Mouse (Mus musculus) right cerebral cortex, postnatal 36 days (tissue): Measurements from ENCODE around the gene Esrrg.

ENCODE experiments used
- DNase-seq, 2 experiments: peaks; one replicate each; pipeline ENCODE4 v3.0.0; 2022; ENCODE audit warnings: low spot score in 2 of 2, mixed read lengths in 1 of 2

Esrrg gene

DNA sequence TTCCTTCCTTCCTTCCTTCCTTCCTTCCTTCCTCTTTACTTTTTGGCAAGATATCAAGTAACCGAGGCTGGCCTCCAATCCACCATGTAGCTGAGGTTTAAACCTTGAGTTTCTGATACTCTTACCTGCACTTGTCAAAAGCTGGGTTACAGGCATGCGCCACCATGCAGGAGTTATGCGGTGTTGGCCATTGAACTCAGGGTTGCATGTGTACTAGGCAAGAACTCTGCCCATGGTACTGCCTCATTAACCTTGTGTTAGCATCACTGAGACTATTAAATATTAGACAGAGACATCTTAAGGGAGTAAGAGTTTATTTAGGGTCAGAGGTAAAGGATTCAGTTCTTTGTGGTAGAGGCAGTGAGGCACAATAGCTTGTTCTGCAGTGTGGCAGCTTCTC is 161.6 kb downstream of the Esrrg start:
- no peak for DNase-seq

DNA sequence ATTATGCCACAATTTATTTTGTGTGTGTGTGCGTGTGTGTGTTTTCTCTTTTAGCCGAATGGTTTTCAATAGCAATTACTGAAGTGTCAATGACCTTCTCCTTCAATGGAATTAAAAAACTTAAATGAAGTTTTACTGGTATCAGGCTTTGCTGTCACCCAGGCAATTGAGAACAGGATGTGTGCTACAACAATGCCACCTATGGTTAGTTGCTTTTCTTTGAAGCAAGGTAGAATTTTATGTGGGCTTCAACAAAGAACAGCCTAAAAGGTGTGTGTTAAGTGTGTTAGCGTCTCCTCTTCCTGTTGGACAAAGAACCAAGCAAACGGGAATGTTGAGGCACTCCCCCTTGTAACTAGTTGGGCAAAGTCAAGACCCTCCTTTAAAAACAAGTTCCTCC is 162.5 kb downstream of the Esrrg start:
- DNase-seq, result no peak

DNA sequence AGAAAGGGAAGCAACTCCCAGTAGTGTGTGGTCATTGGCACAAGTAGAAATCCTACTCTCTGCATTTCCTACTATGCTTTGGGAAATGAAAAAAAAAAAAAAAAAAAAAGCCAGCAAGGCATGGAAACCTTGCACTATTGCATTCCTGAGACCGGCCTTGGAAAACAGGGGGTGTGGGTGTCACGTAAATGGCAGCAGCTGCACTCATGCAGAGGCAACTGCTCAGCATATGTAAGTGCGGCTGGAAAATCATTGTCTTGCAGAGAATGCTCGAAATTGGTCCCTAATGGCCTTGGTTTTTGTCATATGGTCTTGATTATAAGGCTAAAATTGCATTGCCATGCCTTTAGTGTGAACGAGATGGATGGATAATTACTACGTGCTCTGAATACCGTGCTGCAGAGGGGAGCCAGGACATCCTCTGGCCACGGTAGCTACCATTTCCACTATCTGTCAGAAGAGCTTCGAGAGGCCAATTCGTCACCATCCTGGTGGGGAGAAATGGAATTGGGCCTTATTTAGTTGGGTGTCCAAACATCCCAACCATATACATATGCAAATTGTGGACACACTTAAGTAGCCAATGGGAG is 171.1 kb downstream of the Esrrg start:
- DNase-seq, result no peak

DNA sequence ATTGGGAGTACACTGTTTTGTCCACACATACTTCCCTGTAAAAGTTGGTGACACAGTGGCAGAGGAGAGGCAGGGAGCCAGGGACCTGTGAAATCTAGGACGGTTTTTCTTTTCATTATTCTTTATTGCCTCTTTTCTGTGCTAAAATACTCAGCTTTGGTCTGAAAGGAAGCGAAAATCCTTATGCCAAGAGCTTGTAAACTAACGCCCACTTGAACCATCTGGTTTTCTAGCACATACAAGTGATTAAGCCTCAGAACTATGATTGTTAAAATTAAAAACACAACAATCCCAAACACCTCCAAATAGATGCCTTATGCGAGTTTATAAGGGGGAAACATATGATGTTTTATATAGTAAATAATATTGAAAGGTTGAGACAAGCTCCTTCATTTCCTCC is 176.6 kb downstream of the Esrrg start:
- DNase-seq, result peak in 1 of 2 experiments; percentile 48

DNA sequence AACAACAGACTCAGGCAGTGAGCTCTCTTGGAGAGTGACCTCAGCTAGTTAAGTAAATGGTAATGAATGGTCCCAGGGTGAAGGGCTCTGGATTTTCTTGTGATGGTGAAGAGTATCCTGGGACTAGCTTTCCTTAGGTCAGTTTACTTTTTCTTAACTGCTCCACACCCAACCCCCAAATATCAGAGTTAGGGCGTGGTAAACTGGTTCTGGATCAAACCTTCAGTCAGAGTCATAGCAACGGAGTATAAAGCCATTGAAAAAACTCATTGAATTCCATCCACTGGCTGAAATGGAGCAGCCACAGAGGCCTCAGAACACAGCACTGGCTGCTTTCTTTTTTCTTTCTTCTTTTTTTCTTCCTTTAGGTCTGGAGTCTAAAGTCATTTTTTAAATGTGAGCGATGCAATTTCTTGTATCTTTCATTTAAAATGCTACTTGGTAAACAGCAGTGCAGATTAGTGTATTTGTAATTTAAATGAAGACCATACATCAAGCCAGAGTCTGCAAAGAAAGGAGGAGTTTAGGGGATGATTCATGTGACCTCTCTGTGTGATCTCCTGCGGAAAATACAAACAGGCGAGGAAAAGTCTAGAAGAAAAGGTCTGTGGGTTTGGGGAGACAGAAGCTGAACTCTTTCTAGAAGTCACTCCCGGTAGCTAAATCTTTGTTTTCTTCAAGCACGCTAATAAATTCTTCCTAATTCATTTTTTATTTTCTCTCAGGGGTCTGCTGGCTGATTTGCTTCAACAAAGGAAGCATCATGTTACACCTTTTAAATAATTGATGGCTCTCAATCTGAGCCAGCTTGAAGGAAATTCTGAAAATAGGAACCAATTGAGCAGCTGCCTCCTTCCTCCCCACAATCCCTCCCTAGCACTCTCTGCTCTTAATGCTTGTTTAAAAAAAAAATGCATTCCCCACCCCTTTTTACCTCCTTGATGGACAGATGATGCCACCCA is 178.7 kb downstream of the Esrrg start:
- no peak for DNase-seq

DNA sequence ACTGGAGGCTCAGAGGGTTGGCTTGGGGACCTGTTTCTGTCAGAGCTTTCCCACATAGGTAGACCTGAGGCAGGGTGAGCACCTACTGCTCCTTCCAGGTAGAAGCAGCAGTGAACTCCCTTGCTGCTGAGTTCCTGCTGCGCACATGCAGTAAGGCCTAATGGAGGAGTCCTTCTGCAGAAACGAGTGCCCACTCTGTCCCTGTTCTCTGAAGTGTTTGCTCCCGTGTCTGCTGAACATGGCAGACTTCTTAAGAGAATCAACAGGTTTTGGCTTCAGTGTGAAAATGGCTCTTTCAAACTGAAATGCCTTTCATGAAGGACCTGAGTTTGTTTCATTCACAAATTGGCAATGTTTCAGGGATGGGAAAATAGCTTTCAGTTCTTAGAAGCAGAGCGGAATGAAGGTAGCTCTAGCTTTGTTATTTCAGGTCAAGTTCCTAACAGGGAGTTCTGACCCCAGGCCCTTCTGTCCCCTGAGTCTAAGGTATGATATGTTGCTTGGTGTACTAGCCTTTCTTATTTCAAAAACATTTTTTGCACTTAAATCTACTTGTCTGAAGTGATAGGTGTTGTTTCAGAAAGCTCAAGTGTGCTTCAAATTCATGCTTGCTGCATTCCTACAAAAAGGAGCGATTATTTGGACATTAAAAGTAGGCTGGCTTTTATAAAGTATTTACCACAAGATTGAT is 185.8 kb downstream of the Esrrg start:
- no peak for DNase-seq

DNA sequence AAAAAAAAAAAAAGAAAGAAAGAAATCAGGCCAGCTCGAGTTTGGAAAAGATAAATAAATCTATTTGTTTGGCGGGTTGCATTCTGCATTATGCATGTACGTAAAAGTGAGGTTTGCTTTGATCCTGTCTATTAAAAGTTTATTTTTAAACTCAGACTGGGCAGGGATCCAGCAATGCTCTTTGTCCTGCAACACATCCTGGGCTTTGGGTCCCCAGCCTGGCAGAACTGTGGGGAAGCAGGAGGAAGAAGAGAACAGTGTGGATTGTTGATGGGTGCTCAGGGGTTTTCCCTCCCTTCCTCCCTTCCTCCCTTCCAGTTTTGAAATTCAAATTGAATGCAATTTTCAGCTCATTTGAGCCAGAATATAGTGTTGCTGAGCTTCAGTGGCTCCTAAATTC is 187.0 kb downstream of the Esrrg start:
- no peak for DNase-seq

DNA sequence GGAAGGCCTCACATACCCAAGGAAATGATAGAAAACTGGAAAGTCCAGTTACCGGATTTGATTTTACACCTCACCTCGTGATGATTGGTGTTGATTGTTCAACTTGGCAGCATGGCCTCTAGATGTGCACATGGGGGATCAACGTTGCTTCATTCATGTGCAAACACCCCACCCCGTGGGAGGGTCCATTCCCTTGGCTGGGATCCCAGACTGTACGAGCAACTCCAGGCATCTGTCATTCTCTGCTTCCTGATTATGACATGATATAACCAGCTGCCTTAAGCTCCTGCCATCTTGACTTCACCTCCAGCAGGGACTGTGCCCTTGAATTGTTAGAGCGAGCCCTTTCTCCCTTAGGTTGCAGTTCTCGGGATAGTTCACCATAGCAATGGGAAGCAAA is 190.7 kb downstream of the Esrrg start:
- DNase-seq, result no peak

DNA sequence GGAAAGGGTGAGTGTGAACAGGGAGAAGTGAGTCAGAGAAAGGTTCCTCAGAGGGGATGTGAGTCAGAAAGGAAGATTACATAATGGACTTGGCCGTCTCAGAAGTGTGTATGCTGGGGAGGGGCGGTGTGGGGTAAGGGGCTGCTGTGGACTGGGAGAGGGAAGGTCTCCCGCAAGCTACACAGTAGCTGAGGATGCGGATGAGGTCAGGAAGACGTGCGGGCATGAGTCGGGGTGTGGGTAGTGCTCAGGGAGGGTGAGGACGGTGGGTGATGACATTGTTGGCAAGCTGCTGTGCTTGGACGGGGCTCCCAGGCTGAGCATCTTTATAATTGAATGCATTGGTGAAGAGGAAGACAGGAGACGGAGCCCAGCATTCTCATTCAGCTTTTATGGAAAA is 192.2 kb downstream of the Esrrg start:
- no peak for DNase-seq

DNA sequence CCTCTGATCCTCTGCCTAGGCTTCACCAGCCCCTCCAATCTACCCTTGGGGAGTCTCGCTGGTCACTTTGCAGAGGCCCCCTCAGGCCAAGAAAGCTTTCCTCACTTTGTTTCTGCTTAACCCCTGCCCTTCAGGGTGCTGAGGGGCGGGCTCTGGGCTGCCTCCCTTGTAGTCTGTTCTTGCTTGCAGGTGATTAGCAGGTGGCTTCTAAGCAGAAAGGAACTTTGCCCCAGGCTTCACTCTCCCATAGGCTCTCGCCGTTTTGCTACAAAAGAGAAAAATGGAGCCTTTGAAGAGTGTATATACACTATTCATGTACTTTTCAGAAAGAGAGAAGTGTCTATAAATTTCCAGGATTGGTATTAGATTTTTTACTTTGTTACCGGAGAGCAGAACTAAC is 195.0 kb downstream of the Esrrg start:
- no peak for DNase-seq

DNA sequence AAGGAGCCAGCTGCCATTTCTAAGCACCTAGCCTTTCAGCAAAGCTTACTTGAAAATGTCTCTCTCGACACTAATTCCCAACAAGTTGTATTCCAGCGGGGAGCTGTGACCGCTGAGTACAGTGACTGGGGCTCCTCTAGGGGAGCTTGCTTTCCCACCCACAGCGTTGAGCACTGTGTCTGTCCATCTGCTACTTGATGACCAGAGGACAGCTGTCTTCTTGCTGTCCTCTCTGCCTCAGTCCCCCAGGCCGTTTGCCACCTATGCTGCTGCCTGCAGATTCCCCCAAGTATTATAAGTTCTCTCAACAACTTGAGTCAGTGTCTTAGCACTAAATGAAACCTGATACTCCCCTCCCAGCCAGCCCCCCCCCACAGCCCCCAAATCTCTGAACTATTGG is 195.4 kb downstream of the Esrrg start:
- DNase-seq, result no peak

DNA sequence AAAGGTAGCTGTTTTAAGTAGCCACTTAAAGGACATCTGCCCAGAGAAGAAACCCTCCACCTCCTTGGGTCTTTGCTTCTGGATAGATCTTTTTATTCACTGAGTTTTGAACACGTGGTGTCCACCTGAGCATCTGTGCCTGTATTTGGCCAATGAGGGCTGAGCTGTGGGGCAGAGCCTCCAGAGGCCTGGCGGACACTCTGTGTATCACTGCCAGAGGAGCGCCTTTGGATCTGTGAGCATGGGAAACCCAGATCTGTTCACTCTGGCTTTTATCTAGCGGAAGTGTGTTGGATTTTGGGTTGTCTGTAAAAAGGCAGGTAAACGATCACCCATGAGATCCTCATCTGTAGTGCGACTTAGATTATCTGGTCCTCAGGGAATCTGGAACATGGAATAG is 196.4 kb downstream of the Esrrg start:
- DNase-seq, result no peak

DNA sequence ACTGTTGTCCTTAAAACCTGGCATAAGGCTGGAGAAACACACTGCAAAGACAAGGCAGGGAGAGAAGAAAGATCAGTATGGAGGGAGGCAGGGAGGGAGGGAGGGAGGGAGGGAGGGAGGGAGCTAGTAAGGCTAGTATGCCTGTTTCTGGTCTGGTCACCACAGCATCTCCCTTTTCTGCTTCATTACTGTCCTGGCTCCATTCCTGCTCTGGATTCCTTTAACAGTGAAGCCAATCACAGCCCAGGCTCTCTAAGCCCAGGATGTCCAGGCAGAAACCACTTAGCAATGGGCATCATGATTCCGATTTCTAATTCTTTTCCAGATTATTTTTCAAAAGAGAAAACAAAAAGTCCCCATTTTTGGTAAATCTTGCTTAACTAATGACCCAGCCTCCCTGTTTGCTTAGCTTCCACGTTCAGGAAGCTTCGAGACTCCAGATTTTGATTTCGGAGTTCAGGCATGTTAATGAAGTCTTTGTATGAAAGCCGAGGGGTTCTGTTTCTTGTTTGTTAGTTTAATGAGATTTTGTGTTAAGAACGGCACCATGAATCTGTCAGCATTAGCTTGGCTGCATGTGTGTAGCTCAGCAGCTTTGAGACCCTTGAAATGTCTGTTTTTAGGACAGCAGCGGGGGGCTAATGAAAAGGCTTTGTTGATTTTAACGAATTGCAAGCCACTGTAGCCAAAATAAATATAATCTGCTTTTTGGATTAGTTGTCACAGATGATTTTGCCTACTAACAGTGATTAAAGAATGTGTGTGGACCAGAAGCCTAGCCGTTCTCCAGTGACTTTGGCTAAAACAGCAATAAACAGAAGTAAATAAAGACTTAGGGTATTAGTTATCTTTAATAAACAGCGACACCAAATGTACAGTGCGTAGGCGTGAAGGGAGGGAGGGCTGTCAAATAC is 199.1 kb downstream of the Esrrg start:
- no peak for DNase-seq

DNA sequence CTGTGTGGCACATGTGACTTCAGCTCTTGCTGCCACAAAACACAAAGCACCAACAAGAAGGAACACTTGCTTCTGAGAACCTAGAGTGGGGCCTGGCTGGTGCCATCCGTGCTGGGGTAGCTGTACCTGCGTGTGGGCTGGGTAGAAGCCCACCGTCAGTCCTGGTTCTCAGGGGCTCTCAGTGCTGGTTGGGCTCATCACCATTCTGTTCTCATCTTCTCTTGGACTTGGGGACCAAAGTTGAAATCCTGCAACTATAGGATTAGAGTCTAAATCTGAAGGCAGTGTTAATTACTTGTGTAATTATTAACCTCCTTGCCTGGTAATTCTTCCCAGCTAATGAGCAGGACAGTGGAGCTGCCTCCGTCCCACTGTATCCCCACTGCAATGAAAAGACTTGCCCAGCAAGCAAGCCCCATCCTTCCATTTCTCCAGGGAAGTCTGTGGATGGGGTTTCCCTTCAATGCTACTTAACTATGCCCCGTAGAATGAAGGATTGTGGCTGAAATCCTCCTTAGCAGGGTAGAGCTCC is 199.9 kb downstream of the Esrrg start:
- DNase-seq, result no peak

DNA sequence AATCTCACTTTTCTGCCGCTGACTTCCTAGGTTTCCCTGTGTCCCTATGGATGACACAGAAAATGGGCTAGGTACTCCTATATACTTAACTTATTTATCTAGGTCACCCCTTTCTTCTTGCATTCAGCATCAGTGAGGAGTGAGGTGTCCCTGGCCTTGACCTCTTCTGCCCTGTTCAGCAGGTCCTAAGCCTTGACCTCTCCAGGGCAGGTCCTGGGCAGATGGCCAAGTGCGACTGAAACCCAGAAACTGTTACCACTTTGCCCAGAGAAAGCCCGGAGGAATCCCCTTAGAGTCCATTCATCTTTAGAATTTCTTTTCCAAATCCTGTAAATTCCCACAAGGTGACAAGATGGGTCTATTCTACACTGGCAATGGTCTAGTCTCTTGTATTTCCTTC is 201.0 kb downstream of the Esrrg start:
- no peak for DNase-seq

DNA sequence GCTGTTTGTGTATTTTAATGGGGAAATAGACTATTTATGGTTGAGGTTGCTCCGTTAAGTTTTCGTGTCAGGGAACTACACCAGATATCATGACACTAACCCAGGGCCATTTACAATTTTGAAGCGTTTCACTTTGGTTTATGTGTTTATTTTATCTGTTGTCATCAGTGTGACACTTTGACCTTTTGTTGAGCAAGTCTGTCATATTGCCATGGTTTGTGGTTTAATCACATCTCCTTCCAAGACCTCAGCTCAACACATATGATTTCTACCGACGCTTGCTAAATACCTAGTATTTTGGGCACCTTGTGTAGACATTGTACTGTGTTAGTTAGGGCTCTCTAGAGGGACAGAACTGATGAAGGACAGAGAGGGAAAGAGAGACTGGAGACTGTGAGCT is 210.8 kb downstream of the Esrrg start:
- DNase-seq, result no peak

DNA sequence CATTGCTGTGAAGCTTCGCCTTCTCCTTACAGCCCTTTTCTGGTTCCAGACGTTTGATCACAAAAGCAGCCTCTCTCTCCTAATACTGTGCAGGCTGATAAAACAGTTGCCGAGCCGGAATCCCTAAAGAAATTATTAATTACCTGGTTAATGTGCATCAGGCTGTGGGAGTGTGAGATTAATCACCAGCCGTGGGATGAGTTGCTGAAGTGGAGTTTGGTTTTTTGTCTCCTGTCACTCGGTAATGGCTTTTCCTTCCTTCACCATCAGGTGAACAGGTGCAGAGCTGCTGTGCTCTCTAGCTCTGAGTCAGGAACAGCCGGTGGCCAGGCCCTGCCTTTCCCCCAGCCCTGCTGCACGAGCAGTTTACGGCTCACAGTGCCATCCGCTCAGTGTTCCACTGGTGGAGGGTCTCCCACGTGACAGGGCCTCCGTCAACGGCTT is 212.8 kb downstream of the Esrrg start:
- DNase-seq, result no peak

DNA sequence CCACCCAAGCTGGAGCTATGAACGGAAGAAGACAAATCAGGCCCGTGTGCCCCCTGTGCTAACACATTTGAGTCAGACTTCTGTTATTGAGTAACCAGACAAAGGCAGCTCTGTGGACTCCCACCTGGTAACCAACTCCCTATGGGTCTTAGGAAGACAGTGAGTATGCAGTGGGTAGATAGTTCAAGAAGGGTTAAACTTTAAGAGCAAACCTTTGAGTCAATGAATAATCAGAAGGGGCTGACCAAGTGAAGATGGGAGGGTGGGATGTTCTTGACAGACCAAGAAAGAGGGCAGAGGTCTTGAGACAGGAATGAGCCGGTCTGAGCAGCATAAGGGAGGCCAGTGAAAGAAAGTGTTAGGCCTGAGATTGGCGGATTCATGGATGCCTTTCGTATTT is 214.8 kb downstream of the Esrrg start:
- DNase-seq, result no peak

DNA sequence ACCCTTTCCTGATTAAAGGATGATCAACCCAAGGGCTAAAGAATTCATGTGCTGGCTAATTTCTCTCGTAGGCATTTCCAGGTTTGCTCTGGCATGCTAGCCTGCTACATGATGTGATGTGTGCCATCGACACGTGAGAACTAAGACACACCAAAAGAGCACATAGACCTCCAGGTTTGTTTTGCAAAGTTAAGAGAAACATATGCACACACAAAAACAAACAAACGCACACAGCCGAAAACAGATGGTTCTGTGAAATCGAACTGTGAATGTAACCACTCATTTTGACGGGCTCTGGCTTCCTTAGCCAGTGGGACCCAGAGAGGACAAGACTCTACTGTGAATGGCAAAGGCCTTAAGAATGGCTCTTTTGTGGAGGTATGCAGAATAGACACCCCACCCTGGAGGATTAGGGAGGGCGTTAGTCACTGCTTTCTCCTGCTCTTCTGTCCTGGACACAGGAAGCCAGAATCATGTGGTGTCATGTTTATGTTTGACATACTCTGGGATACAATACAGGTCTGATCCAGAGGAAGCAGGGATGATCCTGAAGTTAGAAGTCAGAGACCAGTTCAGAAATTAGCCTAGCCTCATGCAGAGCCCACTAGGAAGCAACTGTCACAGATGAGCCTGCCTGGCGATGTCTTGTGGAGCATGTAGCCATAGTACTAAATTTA is 217.0 kb downstream of the Esrrg start:
- DNase-seq, result no peak

DNA sequence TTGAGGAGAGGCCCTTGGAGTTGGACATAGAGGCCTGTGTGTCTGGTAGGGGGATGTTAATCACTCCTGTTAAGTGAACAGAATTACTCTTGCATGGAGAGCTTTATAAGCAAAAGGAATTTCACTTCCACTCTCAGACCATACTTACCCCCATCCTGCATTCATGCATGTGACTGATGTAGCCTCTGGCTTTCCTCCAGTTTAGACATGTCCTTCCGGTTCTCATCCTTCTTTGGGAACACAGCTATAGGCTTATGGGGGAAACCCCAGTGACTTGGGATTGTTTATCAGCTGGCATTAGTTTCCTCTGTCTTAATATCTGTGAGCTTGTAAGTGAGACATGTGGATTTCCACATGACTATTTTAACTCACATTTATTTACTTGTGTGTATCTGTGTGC is 217.5 kb downstream of the Esrrg start:
- DNase-seq, result no peak

DNA sequence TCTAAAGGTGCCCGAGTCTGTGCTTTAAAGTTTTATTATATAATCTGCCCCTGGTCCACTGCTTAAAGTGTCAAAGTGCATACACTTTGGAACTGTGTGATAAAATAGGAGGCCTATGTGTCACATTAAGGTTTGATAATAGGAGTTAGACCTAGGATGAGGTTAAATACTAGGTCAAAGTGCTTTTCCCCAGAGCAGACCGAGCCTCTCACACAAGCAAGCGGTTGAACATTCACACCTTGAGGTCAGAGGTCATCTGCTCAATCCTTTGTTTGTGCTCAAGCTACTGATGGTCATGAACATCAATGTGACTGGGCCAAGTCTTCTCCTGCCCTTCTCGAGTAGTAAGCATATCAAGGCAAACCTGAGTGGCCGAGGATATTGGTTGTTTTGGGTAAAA is 218.3 kb downstream of the Esrrg start:
- DNase-seq, result no peak
